Mouse (Mus musculus) left cerebral cortex, adult 2 months (tissue): Measurements from ENCODE around the gene Lalba. TPM values are rescaled to one million over a fixed set of nuclear protein-coding genes. Genes with fewer than 3 reads are reported as not detected.
"Not testable (repeated sequence)": the region's sequence is repeated elsewhere in the genome, so short reads cannot be mapped to it uniquely, and the experiment has no call there.

Experiments
- DNase-seq, 2 experiments: peaks; one replicate each; pipeline ENCODE4 v3.0.0; 2021 to 2022; ENCODE audit warnings: low spot score in 2 of 2, mixed read lengths in 1 of 2; ENCODE audit errors: extremely low spot score in 1 of 2
- H3K27ac ChIP-seq: fragments of 200-600 bp; 2 replicates; pipeline ENCODE4 v1.8.1; 2022
- H3K4me3 ChIP-seq: fragments of 200-600 bp; 2 replicates; pipeline ENCODE4 v1.8.1; 2022
- CTCF ChIP-seq: fragments of 200-600 bp; IDR thresholded peaks from 2 replicates; pipeline ENCODE4 v1.8.1; 2022; ENCODE audit warnings: antibody characterized with exemption, mild to moderate bottlenecking, moderate library complexity
- intact Hi-C: fragments of 180-260 bp; cut with DNase I; formaldehyde crosslinking; loops from one replicate; pipeline ENCODE4 v1.15.1; 2025
- long read RNA-seq, 2 experiments: library from polyadenylated mRNA; stranded (forward); transcript quantifications; one replicate each; pipeline ENCODE4 v2.0.0; 2021; ENCODE audit warnings: borderline mapping rate in 2 of 2
- total RNA-seq, 2 experiments: library from RNA; stranded (reverse); gene quantifications; 2 replicates each; pipeline ENCODE4 v1.2.3; 2021

Lalba gene
- not detected for total RNA-seq
- long read RNA-seq, experiment 1: 0 reads
- long read RNA-seq, experiment 2: 0 reads

DNA sequence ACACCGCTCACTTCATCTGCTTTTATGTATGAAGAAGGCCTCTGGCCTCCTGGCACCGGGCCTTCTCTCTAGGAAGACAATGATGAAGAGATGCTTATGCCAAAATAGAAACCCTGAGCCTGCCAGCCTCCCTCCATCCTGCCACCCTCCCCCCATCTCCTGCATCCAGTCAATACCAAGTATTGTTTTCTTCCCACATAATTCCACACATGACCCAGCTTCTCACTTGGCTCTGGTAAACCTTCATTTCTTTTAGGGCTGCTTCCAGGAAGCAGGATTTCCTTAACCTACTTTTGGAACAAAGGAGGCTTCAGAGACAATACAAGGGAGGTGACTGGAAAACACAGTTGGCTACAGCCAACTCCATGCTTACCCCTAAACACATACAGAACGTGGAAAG, at the start of gene Lalba:
Lalba (minus strand) TSS at position 21 of the 400 bp plus-strand sequence.
- no peak within 1 kb of the TSS for H3K27ac ChIP-seq
- DNase-seq: no peak
- intact Hi-C loops: no loop called here
- no peak for TF ChIP-seq CTCF
- no peak within 1 kb of the TSS for H3K4me3 ChIP-seq

DNA sequence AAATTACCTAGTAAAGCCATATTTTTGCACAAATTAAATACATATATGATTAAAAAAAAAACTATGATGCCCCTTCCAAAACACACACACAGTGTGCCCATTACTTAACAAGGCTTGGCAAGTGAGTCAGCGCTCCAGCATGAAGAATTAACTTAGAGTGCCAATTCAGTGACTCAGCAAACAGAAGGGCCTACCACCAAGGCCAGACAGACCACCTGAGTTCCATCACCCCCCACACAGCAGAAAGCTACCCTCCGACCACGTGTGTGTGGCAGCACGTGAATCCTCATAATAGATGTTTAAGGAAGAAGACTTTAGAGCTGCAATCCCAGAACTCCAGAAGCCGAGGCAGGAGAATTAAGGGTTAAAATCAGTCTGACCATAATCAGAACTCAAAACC, 49.8 kb upstream of the Lalba start:
- DNase-seq: no peak
- intact Hi-C loops: loop anchor here (5.0 kb wide), 1 partner anchor 35 kb away; no protein-coding TSS in a partner anchor
- no peak overlapping the region; the same call in 1 of the 2 replicates for H3K27ac ChIP-seq
- H3K4me3 ChIP-seq: peak overlapping the region; percentile 91
- TF ChIP-seq CTCF: no peak

DNA sequence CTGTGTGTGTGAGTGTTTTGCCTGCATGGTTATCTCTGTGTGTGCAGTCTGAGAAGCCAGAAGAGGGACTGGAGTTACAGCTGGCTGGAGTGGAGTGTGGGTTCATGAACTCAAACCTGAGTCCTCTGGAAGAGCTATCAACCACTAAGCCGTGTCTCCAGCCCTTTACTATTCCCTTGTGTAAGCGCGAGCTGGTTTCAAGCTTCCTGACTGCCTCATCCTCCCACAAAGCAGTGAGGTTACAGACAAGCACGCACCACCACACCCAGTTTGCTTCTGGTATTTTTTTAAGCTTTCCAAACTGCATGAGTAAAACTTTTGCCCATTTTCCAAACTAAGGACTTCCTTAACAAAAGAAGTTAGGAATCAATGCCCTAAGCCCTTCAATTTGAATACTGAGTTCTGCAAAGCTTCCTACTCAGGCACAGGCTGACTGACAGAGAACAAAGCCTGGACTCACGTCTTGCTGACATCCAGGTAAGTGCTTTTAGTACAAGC, 45.6 kb upstream of the Lalba start:
- H3K27ac ChIP-seq: no peak overlapping the region
- H3K4me3 ChIP-seq: no peak overlapping the region
- no peak for DNase-seq
- intact Hi-C loops: no loop called here
- no peak for TF ChIP-seq CTCF

DNA sequence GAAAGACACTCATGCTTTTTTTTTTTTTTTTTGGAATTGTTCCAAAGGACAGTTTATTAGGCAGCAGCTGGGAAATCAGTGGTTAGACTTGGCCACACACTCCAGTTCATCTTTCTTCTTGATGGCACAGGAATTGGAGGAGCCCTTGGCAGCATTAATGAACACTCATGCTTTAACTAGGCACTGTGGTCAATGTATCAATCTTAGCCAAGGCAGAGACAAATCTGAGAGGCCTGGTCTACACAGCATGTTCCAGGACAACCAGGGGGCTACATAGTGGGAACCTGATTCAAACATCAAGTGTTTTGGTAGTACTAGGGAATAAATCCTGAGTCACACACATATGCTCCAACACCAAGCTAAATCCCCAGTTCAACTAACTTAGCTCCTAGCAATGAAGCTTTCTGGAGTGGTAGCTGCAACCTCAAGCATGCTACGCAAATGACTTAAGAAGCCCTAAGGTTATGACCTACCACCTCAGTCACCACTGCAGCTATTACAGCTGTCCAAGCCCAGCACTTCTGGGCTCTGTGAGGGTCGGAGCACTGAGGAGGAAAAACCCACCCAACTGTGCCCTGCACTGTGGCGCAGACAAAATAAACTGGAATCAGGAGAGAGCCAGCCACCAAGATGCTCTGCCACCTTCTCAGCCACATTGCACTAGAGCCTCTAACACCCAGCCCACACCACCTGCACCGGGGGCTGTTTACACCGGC, 44.7 kb upstream of the Lalba start:
- DNase-seq: no peak
- Histone ChIP-seq H3K27ac (no peak overlapping the region), H3K4me3 (no peak overlapping the region)
- intact Hi-C loops: no loop called here
- TF ChIP-seq CTCF: no peak

DNA sequence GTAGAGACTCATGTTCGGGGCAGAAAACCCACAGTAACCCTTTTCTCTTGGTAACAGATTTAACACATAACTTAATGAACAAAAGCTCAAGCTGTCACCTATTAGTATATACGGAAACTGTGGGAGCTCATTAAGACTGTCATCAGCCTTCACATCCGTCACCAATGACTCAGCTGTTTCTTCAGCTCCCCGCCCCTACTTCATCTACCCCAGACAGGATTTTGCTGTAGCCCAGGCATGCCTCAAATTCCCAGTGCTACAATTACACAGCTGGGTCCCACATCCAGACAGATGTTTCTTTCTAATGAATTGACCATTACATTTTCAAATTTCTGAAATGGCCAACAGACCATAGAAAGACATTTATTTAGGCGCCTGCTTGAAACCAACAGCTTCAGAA, 43.5 kb upstream of the Lalba start:
- Histone ChIP-seq H3K27ac (no peak overlapping the region), H3K4me3 (no peak overlapping the region)
- no peak for TF ChIP-seq CTCF
- no peak for DNase-seq
- intact Hi-C loops: no loop called here

DNA sequence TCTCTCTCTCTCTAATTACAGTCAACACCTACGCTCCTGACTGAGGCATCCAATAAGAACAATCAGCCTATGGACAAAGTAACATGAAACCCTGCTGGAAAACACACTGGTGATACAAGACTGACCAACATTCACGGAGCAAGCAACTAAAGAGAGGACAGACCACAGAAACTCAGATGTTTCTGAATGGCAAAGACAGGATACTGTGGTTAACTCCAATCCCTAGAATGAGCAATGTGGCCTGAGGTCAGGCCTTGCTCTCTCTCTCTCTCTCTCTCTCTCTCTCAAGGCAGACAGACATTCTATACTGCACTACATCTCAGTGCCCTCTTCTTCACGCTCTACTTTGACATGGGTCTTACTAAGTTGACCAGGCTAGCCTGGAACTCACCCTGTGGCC, 38.7 kb upstream of the Lalba start:
- intact Hi-C loops: no loop called here
- no peak for DNase-seq
- no peak overlapping the region for H3K4me3 ChIP-seq

DNA sequence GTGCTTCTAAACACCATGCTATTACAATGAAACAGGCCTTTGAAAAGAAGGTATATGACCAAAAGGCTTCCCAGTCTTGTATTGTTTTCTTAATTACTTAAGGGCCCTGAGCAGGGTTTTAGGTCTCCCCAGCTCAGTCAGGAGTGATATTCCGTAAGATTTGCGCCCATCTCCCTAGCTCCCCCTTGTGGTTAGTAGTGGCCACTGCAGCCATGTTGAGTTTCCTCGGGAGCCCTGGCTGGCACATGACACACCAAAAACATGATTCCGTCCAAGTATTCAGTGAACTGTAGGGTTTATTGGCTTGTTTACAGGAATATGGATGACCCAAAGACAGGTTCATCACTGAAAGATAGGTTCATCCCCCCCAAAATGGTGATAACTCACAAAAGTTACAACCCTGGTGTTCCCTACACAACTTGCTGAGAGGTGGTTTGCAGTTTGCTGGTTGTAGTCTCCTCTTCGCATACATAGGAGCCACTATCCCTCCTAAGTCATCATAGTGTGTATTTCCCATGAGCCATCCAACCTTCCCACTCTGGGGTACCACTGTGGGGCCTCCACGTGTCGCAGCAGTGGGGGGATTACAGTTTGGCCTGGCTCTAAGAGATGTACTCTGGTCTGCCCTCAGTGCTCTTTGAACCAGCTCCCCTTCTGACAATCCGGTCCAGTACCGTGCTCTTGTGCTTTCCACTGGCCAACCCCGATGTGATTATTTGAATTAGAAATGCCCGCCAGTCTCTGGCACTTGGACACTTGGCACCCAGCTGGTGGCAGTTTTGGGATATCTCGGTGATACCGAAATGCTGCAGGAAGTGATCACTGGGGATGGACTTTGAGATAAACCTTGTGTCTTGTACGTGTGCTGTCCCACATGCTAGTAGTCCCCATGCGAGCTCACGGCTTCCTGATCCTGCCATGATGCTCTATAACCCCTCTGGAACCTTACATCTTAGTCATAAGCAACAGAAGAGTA, 35.1 kb upstream of the Lalba start:
- DNase-seq: peak; percentile 43 to 72
- intact Hi-C loops: no loop called here
- H3K27ac ChIP-seq: no peak overlapping the region
- TF ChIP-seq CTCF: peak; percentile 98
- no peak overlapping the region for H3K4me3 ChIP-seq

More for the DNA sequence above, 38.7 kb upstream of the Lalba start:
- no peak for TF ChIP-seq CTCF
- no peak overlapping the region for H3K27ac ChIP-seq

DNA sequence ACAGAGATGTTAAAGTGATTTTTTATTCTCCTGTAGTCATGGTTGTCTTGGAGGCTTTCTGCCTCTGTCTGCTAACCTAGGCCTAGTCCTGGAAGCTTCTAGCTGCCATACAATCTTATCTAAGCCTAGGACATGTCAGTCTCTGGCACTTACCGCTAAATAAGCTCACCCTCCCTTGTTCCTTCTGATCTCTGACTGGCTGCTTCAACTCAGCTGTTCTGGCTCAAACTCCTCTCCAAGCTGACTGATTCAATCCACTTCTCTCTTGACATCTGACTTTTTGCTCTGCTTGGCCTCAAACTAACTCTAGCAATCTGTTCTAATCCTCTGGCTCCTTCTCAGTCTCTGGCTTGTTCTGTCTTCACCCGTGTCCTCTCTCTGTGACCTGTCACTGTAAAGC, 32.3 kb upstream of the Lalba start:
- not testable (repeated sequence) for H3K4me3 ChIP-seq, DNase-seq, H3K27ac ChIP-seq
- intact Hi-C loops: loop anchor here (5.0 kb wide), 1 partner anchor 408 kb away; no protein-coding TSS in a partner anchor

DNA sequence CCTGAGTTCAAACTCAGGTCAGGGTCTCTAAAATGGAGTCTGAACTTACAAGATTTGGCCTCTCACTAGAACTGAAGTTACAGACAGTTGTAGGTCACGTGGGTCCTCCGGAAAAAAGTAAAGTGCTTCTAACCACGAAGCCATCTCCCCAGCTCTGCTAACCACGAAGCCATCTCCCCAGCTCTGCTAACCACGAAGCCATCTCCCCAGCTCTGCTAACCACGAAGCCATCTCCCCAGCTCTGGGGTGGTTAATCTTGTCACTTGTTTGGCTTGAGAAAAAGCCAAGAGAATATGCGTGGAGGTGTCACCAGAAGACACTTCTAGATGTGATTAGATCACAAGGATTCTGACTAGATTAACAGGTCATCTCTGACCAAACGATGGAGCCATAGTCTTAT, 31.6 kb upstream of the Lalba start:
- Histone ChIP-seq H3K27ac (no peak overlapping the region), H3K4me3 (no peak overlapping the region)
- no peak for DNase-seq
- no peak for TF ChIP-seq CTCF
- intact Hi-C loops: loop anchor here (5.0 kb wide), 1 partner anchor 407 kb away; no protein-coding TSS in a partner anchor

DNA sequence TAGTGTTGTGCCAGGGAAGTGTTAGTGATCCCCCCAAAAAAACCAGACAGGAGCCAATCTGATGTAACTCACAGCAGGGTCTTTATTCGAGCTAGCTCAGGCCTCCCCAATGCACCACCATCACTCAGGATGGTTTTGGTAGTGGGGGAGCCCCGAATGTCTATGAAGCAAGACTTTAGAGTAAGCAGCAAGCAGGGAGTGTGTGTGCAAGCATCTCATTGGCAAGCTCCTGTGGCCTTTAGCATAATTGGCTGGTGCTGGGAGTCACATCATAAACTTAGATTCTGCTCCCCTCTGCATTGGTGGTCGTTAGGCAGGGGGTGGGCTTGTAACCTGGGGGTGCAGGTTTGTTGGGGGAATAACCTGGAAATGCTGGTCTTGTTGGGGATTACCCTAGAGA, 31.2 kb upstream of the Lalba start:
- not testable (repeated sequence) for H3K27ac ChIP-seq, DNase-seq, H3K4me3 ChIP-seq
- intact Hi-C loops: loop anchor here (5.0 kb wide), 1 partner anchor 406 kb away; no protein-coding TSS in a partner anchor

DNA sequence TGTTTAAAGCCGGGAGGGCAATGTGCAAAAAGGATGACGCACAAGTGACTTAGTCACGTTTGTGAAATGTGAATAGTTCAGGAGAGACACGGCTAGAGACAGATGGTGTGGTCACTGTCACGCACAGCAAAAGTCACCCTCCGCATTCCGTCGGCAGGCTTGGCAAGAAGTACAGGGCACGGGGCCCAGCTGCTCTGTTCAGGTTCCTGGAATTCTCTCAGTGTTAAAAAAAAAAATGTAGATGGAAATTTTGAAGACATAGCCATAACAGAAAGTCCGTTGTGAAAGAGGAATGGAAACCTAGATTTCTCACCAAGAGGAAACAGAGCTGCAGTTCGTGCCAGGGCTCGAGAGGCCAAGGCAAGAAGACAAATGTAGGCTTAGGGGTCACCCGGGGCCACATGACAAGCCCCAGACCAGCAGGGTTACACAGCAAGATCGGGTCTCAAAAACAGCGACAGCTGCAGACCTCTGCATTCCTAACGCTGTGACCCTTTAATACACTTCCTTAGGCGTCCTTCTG, 30.3 kb upstream of the Lalba start:
- no peak for DNase-seq
- no peak overlapping the region for H3K4me3 ChIP-seq
- no peak for TF ChIP-seq CTCF
- intact Hi-C loops: loop anchor here (5.0 kb wide), 1 partner anchor 406 kb away; no protein-coding TSS in a partner anchor
- peak overlapping the region; percentile 45; the same call in 1 of the 2 replicates for H3K27ac ChIP-seq

DNA sequence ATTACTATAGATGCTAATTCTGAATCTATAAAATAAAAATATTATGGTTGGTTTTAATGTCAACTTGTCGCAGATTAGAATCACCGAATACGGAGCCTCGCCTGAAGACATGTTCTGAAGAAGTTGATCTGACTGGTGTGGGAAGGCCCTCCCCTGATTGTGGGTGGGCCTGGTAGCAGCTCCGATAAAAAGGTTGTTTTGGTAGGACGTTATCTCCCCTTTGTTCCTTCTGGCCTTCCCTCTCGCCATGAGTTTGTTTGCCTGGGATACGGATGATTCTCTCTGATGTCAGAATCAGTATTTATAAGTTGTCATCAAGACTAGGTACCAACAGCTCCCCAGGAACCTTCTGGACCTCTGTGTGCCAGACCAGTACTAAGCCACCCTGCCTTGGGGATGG, 29.7 kb upstream of the Lalba start:
- Histone ChIP-seq H3K27ac (no peak overlapping the region), H3K4me3 (no peak overlapping the region)
- TF ChIP-seq CTCF: no peak
- intact Hi-C loops: loop anchor here (5.0 kb wide), 1 partner anchor 405 kb away; no protein-coding TSS in a partner anchor
- no peak for DNase-seq
